In genomic region chr2:122656052-122656451, GRCm38 (mm10) we compare ENCODE assay signal across 22 mouse cellular contexts. TPM values are rescaled to one million over a fixed set of nuclear protein-coding genes. Genes with fewer than 3 reads are reported as not detected.
DNase-seq lines count a peak whose midpoint lies in the region; ATAC-seq lines count a peak whose summit lies in the region.
"Had no signal": no experiment of that assay in that cellular context is flagged by ENCODE, and none has a peak within 500 bp of the region (broad histone marks: within the 10 kb centered on the region; RNA-seq: fewer than 3 reads in every experiment).

No protein-coding gene starts in this region.

- ATAC-seq in stomach, embryonic 16.5 days (ENCODE audit: insufficient read depth, low FRiP score): no peak
- ATAC-seq: forebrain, embryonic 13.5 days; forebrain, postnatal 0 days; hindbrain, postnatal 0 days had no signal

- intact Hi-C loops in heart, postnatal 14 days (cut with DNase I): no loop called here

- H3K9me3 ChIP-seq in stomach, embryonic 16.5 days (replicated peaks; ENCODE audit: control insufficient read depth, low read length): no peaks in the 10 kb centered on the region
- H3K9me3 ChIP-seq: embryonic facial prominence, embryonic 13.5 days; forebrain, embryonic 13.5 days; hindbrain, embryonic 13.5 days had no signal

- no peaks in the 10 kb centered on the region for H3K36me3 ChIP-seq in stomach, embryonic 16.5 days (ENCODE audit: control insufficient read depth, insufficient read depth, low read length)
- H3K36me3 ChIP-seq: embryonic facial prominence, embryonic 13.5 days; hindbrain, embryonic 13.5 days had no signal

- H3K9ac ChIP-seq in stomach, embryonic 16.5 days (ENCODE audit: low read length): no peak overlapping the region
- H3K9ac ChIP-seq: embryonic facial prominence, embryonic 13.5 days; forebrain, embryonic 13.5 days; forebrain, postnatal 0 days; hindbrain, embryonic 13.5 days had no signal

- no peaks in the 10 kb centered on the region for H3K27me3 ChIP-seq in stomach, embryonic 16.5 days (ENCODE audit: control insufficient read depth, insufficient read depth, low read length)
- H3K27me3 ChIP-seq: embryonic facial prominence, embryonic 13.5 days; forebrain, embryonic 13.5 days; hindbrain, embryonic 13.5 days had no signal

- 41% methylated on average over 2 of the region's 2 CpGs for WGBS in stomach, embryonic 16.5 days

- peak; percentile 34 for DNase-seq in adrenal gland, postnatal 14 days
- DNase-seq in adrenal gland, adult 8-10 months: no peak
- peak; percentile 7 for DNase-seq in heart, adult 8-10 months (ENCODE audit: low spot score)
- no peak for DNase-seq in heart, postnatal 14 days
- DNase-seq in Muller cell, postnatal 12 days (ENCODE audit: inconsistent ontology term): peak; percentile 16
- DNase-seq in kidney, adult 8-10 months: no peak
- DNase-seq: adrenal gland, postnatal 10 days; cerebellum, adult 11 months; cerebellum, adult 8-10 months; cerebellum, postnatal 25 days; forebrain, postnatal 0 days; gastrocnemius, postnatal 14 days; heart, postnatal 10 days; kidney, adult 18-20 months had no signal

- H3K4me1 ChIP-seq in stomach, embryonic 16.5 days (ENCODE audit: control insufficient read depth, insufficient read depth, low read length): no peaks in the 10 kb centered on the region
- H3K4me1 ChIP-seq: embryonic facial prominence, embryonic 13.5 days; forebrain, embryonic 13.5 days; hindbrain, embryonic 13.5 days had no signal

- no peak overlapping the region for H3K4me3 ChIP-seq in stomach, embryonic 16.5 days (replicated peaks; ENCODE audit: low read length)
- H3K4me3 ChIP-seq: embryonic facial prominence, embryonic 13.5 days; forebrain, embryonic 13.5 days; hindbrain, embryonic 13.5 days had no signal

- no peak overlapping the region for H3K4me2 ChIP-seq in stomach, embryonic 16.5 days (ENCODE audit: low read depth, low read length)
- H3K4me2 ChIP-seq: embryonic facial prominence, embryonic 13.5 days; forebrain, embryonic 13.5 days; hindbrain, embryonic 13.5 days had no signal

- H3K27ac ChIP-seq in stomach, embryonic 16.5 days (ENCODE audit: low read length): peak overlapping the region; percentile 33; the same call in 1 of the 2 replicates
- H3K27ac ChIP-seq: embryonic facial prominence, embryonic 13.5 days; forebrain, embryonic 13.5 days; hindbrain, embryonic 13.5 days; hindbrain, postnatal 0 days had no signal

RNA-seq across cellular contexts. Expression of gene AA467197, which starts 19.3 kb away (rescaled TPM):
- total RNA-seq in adrenal gland, postnatal 14 days (2021): 0.48 and 0.83 TPM in 2 replicates
- 1 to 10 TPM; 1.2 to 5.6 (median 1.9) TPM for total RNA-seq in adrenal gland, adult 8-10 months (2022)
- under 1 TPM; 0.46 to 0.97 (median 0.65) TPM for total RNA-seq in heart, adult 8-10 months (2022)
- under 1 TPM in 1 of 2 experiments, not detected in 1; 0.46 TPM for total RNA-seq in heart, postnatal 14 days (2021)
- 34.1 and 50.8 TPM in 2 replicates for polyA plus RNA-seq in stomach, embryonic 16.5 days (2015; fragmentation: Nextera tagmentation; extraction: Ambion mirVana)
- total RNA-seq: gastrocnemius, adult 18-20 months; gastrocnemius, postnatal 14 days; hindbrain, postnatal 0 days had no signal
- polyA plus RNA-seq: brain, embryonic 14.5 days; embryonic facial prominence, embryonic 13.5 days; forebrain, embryonic 13.5 days; forebrain, postnatal 0 days; heart, embryonic 14.5 days; hindbrain, embryonic 13.5 days had no signal

RNA-seq across cellular contexts. Expression of gene Gatm, which starts 44.9 kb away (rescaled TPM):
- 5.2 and 5.6 TPM in 2 replicates for total RNA-seq in adrenal gland, postnatal 14 days (2021)
- 10 to 100 TPM in 1 of 4 experiments, 1 to 10 TPM in 3; 5.3 to 10.8 (median 7.5) TPM for total RNA-seq in adrenal gland, adult 8-10 months (2022)
- 1 to 10 TPM; 2.4 to 3.9 (median 2.6) TPM for total RNA-seq in heart, adult 8-10 months (2022)
- total RNA-seq in heart, postnatal 14 days (2021): 1 to 10 TPM; 5.3 to 6.3 TPM
- 22.5 and 47.0 TPM in 2 replicates for polyA plus RNA-seq in stomach, embryonic 16.5 days (2015; fragmentation: Nextera tagmentation; extraction: Ambion mirVana)

RNA-seq across cellular contexts. Expression of gene Slc30a4, which starts 46.4 kb away (rescaled TPM):
- total RNA-seq in adrenal gland, postnatal 14 days (2021): 25.2 and 25.5 TPM in 2 replicates
- 10 to 100 TPM; 30.6 to 35.3 (median 33.9) TPM for total RNA-seq in adrenal gland, adult 8-10 months (2022)
- 1 to 10 TPM; 8.1 to 9.4 (median 8.6) TPM for total RNA-seq in heart, adult 8-10 months (2022)
- total RNA-seq in heart, postnatal 14 days (2021): 10 to 100 TPM; 10.7 to 11.4 TPM
- polyA plus RNA-seq in stomach, embryonic 16.5 days (2015; fragmentation: Nextera tagmentation; extraction: Ambion mirVana): 9.1 and 9.5 TPM in 2 replicates

Comparison
In these comparisons a context has a peak if more than half of its experiments do, and no peak if none do; other contexts are left out.
1. DNase-seq: peak in adrenal gland, postnatal 14 days (single experiment), heart, adult 8-10 months (single experiment) and Muller cell, postnatal 12 days (single experiment); none in adrenal gland, adult 8-10 months (single experiment), heart, postnatal 14 days (0 of 2) and kidney, adult 8-10 months (0 of 2).